Mouse (Mus musculus) lung, postnatal 0 days (tissue): ENCODE measurements around the gene Bcl9. TPM values are rescaled to one million over a fixed set of nuclear protein-coding genes. Genes with fewer than 3 reads are reported as not detected.

Experiments
- ATAC-seq: fragments of 200-750 bp; cut with Nextera tagmentation; 2 replicates; pipeline ENCODE4 v1.8.0; 2017; ENCODE audit warnings: moderate library complexity
- DNase-seq: peaks from one replicate; pipeline ENCODE4 v3.0.0-alpha.2; 2016; ENCODE audit warnings: low spot score
- H3K27ac ChIP-seq: fragments of 300-500 bp; sonication (generic); 2 replicates; pipeline ENCODE4 v1.5.1; 2014; ENCODE audit warnings: antibody characterized with exemption, mild to moderate bottlenecking, low read length, mixed read lengths
- H3K27me3 ChIP-seq: fragments of 300-500 bp; sonication (generic); replicated peaks from 2 replicates; pipeline ENCODE4 v1.6.1; 2014; ENCODE audit warnings: low read length, mixed read lengths; ENCODE audit not compliant: insufficient read depth
- H3K36me3 ChIP-seq: fragments of 300-500 bp; sonication (generic); 2 replicates; pipeline ENCODE4 v1.6.1; 2014; ENCODE audit warnings: low read length, mixed read lengths; ENCODE audit not compliant: insufficient read depth
- H3K4me1 ChIP-seq: fragments of 300-500 bp; sonication (generic); 2 replicates; pipeline ENCODE4 v1.6.1; 2014; ENCODE audit warnings: antibody characterized with exemption, low read depth, low read length, mixed read lengths; ENCODE audit not compliant: insufficient read depth
- H3K4me2 ChIP-seq: fragments of 300-500 bp; sonication (generic); replicated peaks from 2 replicates; pipeline ENCODE4 v1.6.1; 2014; ENCODE audit warnings: low read depth, mild to moderate bottlenecking, low read length, moderate library complexity, mixed read lengths
- H3K4me3 ChIP-seq: fragments of 300-500 bp; sonication (generic); 2 replicates; pipeline ENCODE4 v1.5.1; 2014; ENCODE audit warnings: low read depth, low read length
- H3K9ac ChIP-seq: fragments of 300-500 bp; sonication (generic); replicated peaks from 2 replicates; pipeline ENCODE4 v1.6.1; 2014; ENCODE audit warnings: low read depth, mild to moderate bottlenecking
- H3K9me3 ChIP-seq: fragments of 300-500 bp; sonication (generic); 2 replicates; pipeline ENCODE4 v1.6.1; 2016; ENCODE audit warnings: low read length, mixed read lengths
- CTCF ChIP-seq: IDR thresholded peaks from 2 replicates; pipeline ENCODE4 v1.5.1; 2016; ENCODE audit warnings: antibody characterized with exemption, mild to moderate bottlenecking
- EP300 ChIP-seq: IDR thresholded peaks from 2 replicates; pipeline ENCODE4 v1.6.1; 2016; ENCODE audit warnings: antibody characterized with exemption, mild to moderate bottlenecking, control low read depth
- WGBS: fragments of 180-500 bp; shearing (Covaris S2); extraction: QIAGEN DNeasy Blood & Tissue Kit; methylation state at CpG from one replicate; pipeline ENCODE4 v1.1.7; 2014; 5-methylcytosine and 5-hydroxymethylcytosine counted together
- polyA plus RNA-seq: library from polyadenylated mRNA; unstranded; fragments of >200 nt; fragmentation: Nextera tagmentation; extraction: Ambion mirVana; gene quantifications from 2 replicates; pipeline ENCODE4 v1.2.1, GENCODE M21; 2015

The Bcl9 gene
- polyA plus RNA-seq, 1 experiment from 2014 or later: 27.1 TPM

- Histone ChIP-seq H3K4me2 (no peak overlapping the region), H3K9ac (no peak overlapping the region), H3K9me3 (no peaks in the 10 kb centered on the region), H3K4me1 (no peaks in the 10 kb centered on the region), H3K27ac (no peak overlapping the region), H3K4me3 (no peak overlapping the region), H3K27me3 (no peaks in the 10 kb centered on the region), H3K36me3 (0 out of 2 replicates have a peak, but pooled peaks cover 8% of the 10 kb centered on the region)
- DNase-seq (no peak), ATAC-seq (no peak)
- TF ChIP-seq EP300: no peak
- TF ChIP-seq CTCF: no peak
- WGBS: 83% methylated on average over 9 of the region's 9 CpGs
Measured at GRCm38 (mm10) chr3:97223261-97223660, 74.5 kb downstream of the Bcl9 start.

- H3K36me3 ChIP-seq: peaks cover 28% of the 10 kb centered on the region; the same call in 1 of the 2 replicates
- WGBS: 33% methylated on average over 3 of the region's 3 CpGs
Measured at GRCm38 (mm10) chr3:97215526-97215925, 82.2 kb downstream of the Bcl9 start.

GRCm38 (mm10) chr3:97214439-97214838 is 83.3 kb downstream of the Bcl9 start:
- 33% methylated on average over 1 of the region's 1 CpGs for WGBS
- H3K4me3 ChIP-seq: no peak overlapping the region
- H3K4me1 ChIP-seq: no peaks in the 10 kb centered on the region
- peaks cover 36% of the 10 kb centered on the region for H3K36me3 ChIP-seq
- H3K4me2 ChIP-seq: no peak overlapping the region
- ATAC-seq (no peak), DNase-seq (peak; percentile 21)
- no peak overlapping the region for H3K27ac ChIP-seq
- no peak overlapping the region for H3K9ac ChIP-seq
- H3K9me3 ChIP-seq: no peaks in the 10 kb centered on the region
- H3K27me3 ChIP-seq: no peaks in the 10 kb centered on the region
- TF ChIP-seq EP300 (no peak), CTCF (no peak)

More at GRCm38 (mm10) chr3:97215526-97215925, 82.2 kb downstream of the Bcl9 start:
- H3K9ac ChIP-seq: no peak overlapping the region
- H3K4me1 ChIP-seq: no peaks in the 10 kb centered on the region
- no peak for TF ChIP-seq CTCF
- TF ChIP-seq EP300: no peak
- DNase-seq (peak; percentile 15), ATAC-seq (peak; percentile 62)
- no peak overlapping the region for H3K27ac ChIP-seq
- H3K4me3 ChIP-seq: no peak overlapping the region
- H3K4me2 ChIP-seq: no peak overlapping the region
- H3K27me3 ChIP-seq: no peaks in the 10 kb centered on the region
- H3K9me3 ChIP-seq: no peaks in the 10 kb centered on the region

GRCm38 (mm10) chr3:97213871-97214270 is 83.8 kb downstream of the Bcl9 start:
- Histone ChIP-seq H3K4me1 (no peaks in the 10 kb centered on the region), H3K27ac (no peak overlapping the region), H3K9me3 (no peaks in the 10 kb centered on the region), H3K4me2 (no peak overlapping the region), H3K9ac (no peak overlapping the region), H3K27me3 (no peaks in the 10 kb centered on the region), H3K4me3 (no peak overlapping the region), H3K36me3 (peaks cover 34% of the 10 kb centered on the region)
- WGBS: 92% methylated on average over 10 of the region's 10 CpGs
- ATAC-seq (no peak), DNase-seq (no peak)
- TF ChIP-seq EP300 (no peak), CTCF (no peak)

GRCm38 (mm10) chr3:97211177-97211576 is 86.5 kb downstream of the Bcl9 start:
- DNase-seq (no peak), ATAC-seq (no peak)
- no peak overlapping the region for H3K27ac ChIP-seq
- peaks cover 39% of the 10 kb centered on the region for H3K36me3 ChIP-seq
- WGBS: 58% methylated on average over 5 of the region's 5 CpGs
- no peaks in the 10 kb centered on the region for H3K4me1 ChIP-seq
- H3K27me3 ChIP-seq: no peaks in the 10 kb centered on the region
- no peak overlapping the region for H3K9ac ChIP-seq
- H3K4me3 ChIP-seq: no peak overlapping the region
- no peaks in the 10 kb centered on the region for H3K9me3 ChIP-seq
- no peak for TF ChIP-seq CTCF
- TF ChIP-seq EP300: no peak
- no peak overlapping the region for H3K4me2 ChIP-seq

- no peak for DNase-seq
- Histone ChIP-seq H3K9me3 (no peaks in the 10 kb centered on the region), H3K9ac (no peak overlapping the region), H3K36me3 (peaks cover 41% of the 10 kb centered on the region), H3K4me3 (no peak overlapping the region), H3K4me2 (no peak overlapping the region), H3K27me3 (no peaks in the 10 kb centered on the region), H3K27ac (no peak overlapping the region), H3K4me1 (no peaks in the 10 kb centered on the region)
- 82% methylated on average over 9 of the region's 9 CpGs for WGBS
- TF ChIP-seq CTCF (no peak), EP300 (no peak)
- ATAC-seq: no peak
Measured at GRCm38 (mm10) chr3:97209351-97209750, 88.4 kb downstream of the Bcl9 start.

- TF ChIP-seq CTCF (no peak), EP300 (no peak)
- Histone ChIP-seq H3K27me3 (no peaks in the 10 kb centered on the region), H3K27ac (no peak overlapping the region), H3K4me3 (no peak overlapping the region), H3K36me3 (peaks cover 27% of the 10 kb centered on the region), H3K4me2 (no peak overlapping the region), H3K9ac (no peak overlapping the region), H3K4me1 (no peaks in the 10 kb centered on the region), H3K9me3 (no peaks in the 10 kb centered on the region)
- DNase-seq (no peak), ATAC-seq (no peak)
- WGBS: 66% methylated on average over 3 of the region's 3 CpGs
Measured at GRCm38 (mm10) chr3:97206521-97206920, 91.2 kb downstream of the Bcl9 start.
